In genomic region chr2:90870136-90870601, GRCm38 (mm10) we compare ENCODE assay signal across 9 mouse cellular contexts. TPM values are rescaled to one million over a fixed set of nuclear protein-coding genes. Genes with fewer than 3 reads are reported as not detected.
DNase-seq lines count a peak whose midpoint lies in the region.
"Had no signal": no experiment of that assay in that cellular context is flagged by ENCODE, and none has a peak within 500 bp of the region (broad histone marks: within the 10 kb centered on the region; RNA-seq: fewer than 3 reads in every experiment).

No protein-coding gene starts in this region.

- intact Hi-C loops in left cerebral cortex, postnatal 25 days (cut with DNase I): loop anchor here (2.0 kb wide), 2 partner anchors 17 to 95 kb away; no protein-coding TSS in a partner anchor

- no peaks in the 10 kb centered on the region for H3K9me3 ChIP-seq in erythroblast, embryonic 14.5 days (ENCODE audit: control insufficient read depth, low read length)

- DNase-seq in heart, adult 18-20 months: peak; percentile 51 to 62
- DNase-seq in heart, adult 8-10 months (ENCODE audit: low spot score): no peak
- DNase-seq in MEL-GATA-1-ER (ENCODE audit: extremely low read depth, low read depth): peak; percentile 58
- DNase-seq in left cerebral cortex, postnatal 25 days (ENCODE audit: low spot score in 2 of 2): peak; percentile 63 to 93
- DNase-seq in right cerebral cortex, postnatal 10 days (ENCODE audit: low spot score in 2 of 2): peak; percentile 66 to 76
- DNase-seq in kidney, adult 11 months: no peak
- no peak for DNase-seq in neural tube, embryonic 10.5 days (ENCODE audit: extremely low spot score, low spot score)

- peaks cover 54% of the 10 kb centered on the region for H3K4me1 ChIP-seq in erythroblast, embryonic 14.5 days (ENCODE audit: control insufficient read depth)

- peaks cover 36% of the 10 kb centered on the region for H3K36me3 ChIP-seq in erythroblast, embryonic 14.5 days (ENCODE audit: control insufficient read depth)

- H3K4me3 ChIP-seq in erythroblast, embryonic 14.5 days (replicated peaks): peak overlapping the region; percentile 45

- H3K27me3 ChIP-seq in erythroblast, embryonic 14.5 days (ENCODE audit: control insufficient read depth): no peaks in the 10 kb centered on the region
- H3K27me3 ChIP-seq: Patski had no signal

RNA-seq across cellular contexts. Expression of gene C1qtnf4, which starts 15.5 kb away (rescaled TPM):
- total RNA-seq in heart, adult 18-20 months (2021): 1 to 10 TPM; 3.5 to 3.7 TPM
- 1 to 10 TPM; 2.6 to 4.9 (median 3.5) TPM for total RNA-seq in heart, adult 8-10 months (2022)
- 3.9 and 5.9 TPM in 2 replicates for polyA plus RNA-seq in erythroblast, embryonic 14.5 days (2012)
- total RNA-seq in left cerebral cortex, postnatal 25 days (2021): 100 to 1,000 TPM; 274 to 275 TPM

RNA-seq across cellular contexts. Expression of gene Mtch2, which starts 23.2 kb away (rescaled TPM):
- 100 to 1,000 TPM; 203 to 215 TPM for total RNA-seq in heart, adult 18-20 months (2021)
- total RNA-seq in heart, adult 8-10 months (2022): 100 to 1,000 TPM; 165 to 183 (median 182) TPM
- 1.8 and 1.9 TPM in 2 replicates for polyA plus RNA-seq in erythroblast, embryonic 14.5 days (2012)
- 100 to 1,000 TPM; 114 to 123 TPM for total RNA-seq in left cerebral cortex, postnatal 25 days (2021)

RNA-seq across cellular contexts. Expression of gene Kbtbd4, which starts 34.4 kb away (rescaled TPM):
- 10 to 100 TPM; 18.3 to 26.0 TPM for total RNA-seq in heart, adult 18-20 months (2021)
- total RNA-seq in heart, adult 8-10 months (2022): 10 to 100 TPM; 21.7 to 28.3 (median 24.5) TPM
- polyA plus RNA-seq in erythroblast, embryonic 14.5 days (2012): 0.30 and 0.53 TPM in 2 replicates
- total RNA-seq in left cerebral cortex, postnatal 25 days (2021): 10 to 100 TPM; 40.1 to 43.1 TPM

RNA-seq across cellular contexts. Expression of gene Ndufs3, which starts 34.5 kb away (rescaled TPM):
- total RNA-seq in heart, adult 18-20 months (2021): 1,000 to 10,000 TPM in 1 of 2 experiments, 100 to 1,000 TPM in 1; 874 to 1,007 TPM
- 1,000 to 10,000 TPM in 1 of 4 experiments, 100 to 1,000 TPM in 3; 876 to 1,074 (median 969) TPM for total RNA-seq in heart, adult 8-10 months (2022)
- polyA plus RNA-seq in erythroblast, embryonic 14.5 days (2012): 9.7 and 11.4 TPM in 2 replicates
- total RNA-seq in left cerebral cortex, postnatal 25 days (2021): 100 to 1,000 TPM; 234 to 246 TPM

Comparison
In these comparisons a context has a peak if more than half of its experiments do, and no peak if none do; other contexts are left out.
1. DNase-seq: peak in heart, adult 18-20 months (2 of 2), MEL-GATA-1-ER (single experiment), left cerebral cortex, postnatal 25 days (2 of 2) and right cerebral cortex, postnatal 10 days (2 of 2); none in heart, adult 8-10 months (single experiment), kidney, adult 11 months (single experiment) and neural tube, embryonic 10.5 days (single experiment).
2. RNA of gene C1qtnf4, which starts 15.5 kb away (total RNA-seq): 274 to 275 TPM in left cerebral cortex, postnatal 25 days; 3.5 to 3.7 TPM in heart, adult 18-20 months and 2.6 to 4.9 TPM in heart, adult 8-10 months; every median in the first group is over 10 times any median in the second.